Mouse (Mus musculus) heart, postnatal 0 days (tissue): ENCODE measurements around the gene Olfr52. TPM values are rescaled to one million over a fixed set of nuclear protein-coding genes. Genes with fewer than 3 reads are reported as not detected.
"Not testable (repeated sequence)": the region's sequence is repeated elsewhere in the genome, so short reads cannot be mapped to it uniquely, and the experiment has no call there.

Experiments
- ATAC-seq: fragments of 200-750 bp; cut with Nextera tagmentation; 2 replicates; pipeline ENCODE4 v1.8.0; 2017; ENCODE audit warnings: low read depth, moderate number of reproducible peaks, moderate library complexity; ENCODE audit not compliant: insufficient read depth
- DNase-seq: peaks from one replicate; pipeline ENCODE4 v3.0.0-alpha.2; 2016; ENCODE audit warnings: low spot score
- H3K27ac ChIP-seq: fragments of 300-500 bp; sonication (generic); 2 replicates; pipeline ENCODE4 v1.5.1; 2014; ENCODE audit warnings: low read depth, mild to moderate bottlenecking
- H3K27me3 ChIP-seq: fragments of 300-500 bp; sonication (generic); 2 replicates; pipeline ENCODE4 v1.6.1; 2014; ENCODE audit warnings: low read length, mixed read lengths; ENCODE audit not compliant: control insufficient read depth, insufficient read depth
- H3K36me3 ChIP-seq: fragments of 300-500 bp; sonication (generic); replicated peaks from 2 replicates; pipeline ENCODE4 v1.6.1; 2014; ENCODE audit warnings: low read length, mixed read lengths; ENCODE audit not compliant: control insufficient read depth, insufficient read depth
- H3K4me1 ChIP-seq: fragments of 300-500 bp; sonication (generic); 2 replicates; pipeline ENCODE4 v1.6.1; 2014; ENCODE audit warnings: antibody characterized with exemption; ENCODE audit not compliant: control insufficient read depth, insufficient read depth
- H3K4me2 ChIP-seq: fragments of 300-500 bp; sonication (generic); 2 replicates; pipeline ENCODE4 v1.6.1; 2014; ENCODE audit warnings: low read depth, mild to moderate bottlenecking, low read length, moderate library complexity
- H3K4me3 ChIP-seq: fragments of 300-500 bp; sonication (generic); 2 replicates; pipeline ENCODE4 v1.5.1; 2014; ENCODE audit warnings: low read depth, low read length
- H3K9ac ChIP-seq: fragments of 300-500 bp; sonication (generic); replicated peaks from 2 replicates; pipeline ENCODE4 v1.6.1; 2014; ENCODE audit warnings: low read depth, low read length, mixed read lengths
- H3K9me3 ChIP-seq: fragments of 300-500 bp; sonication (generic); replicated peaks from 2 replicates; pipeline ENCODE4 v1.6.1; 2016; ENCODE audit warnings: low read length; ENCODE audit not compliant: control insufficient read depth
- CTCF ChIP-seq: IDR thresholded peaks from 2 replicates; pipeline ENCODE4 v1.5.1; 2016; ENCODE audit warnings: antibody characterized with exemption, control low read depth, low read depth
- EP300 ChIP-seq: IDR thresholded peaks from 2 replicates; pipeline ENCODE4 v1.6.1; 2016; ENCODE audit warnings: antibody characterized with exemption, low read depth
- WGBS: fragments of 180-500 bp; shearing (Covaris S2); extraction: QIAGEN DNeasy Blood & Tissue Kit; methylation state at CpG from one replicate; pipeline ENCODE4 v1.1.7; 2014; 5-methylcytosine and 5-hydroxymethylcytosine counted together
- polyA plus RNA-seq: library from polyadenylated mRNA; unstranded; fragments of >200 nt; fragmentation: Nextera tagmentation; extraction: Ambion mirVana; gene quantifications from 2 replicates; pipeline ENCODE4 v1.2.1, GENCODE M21; 2015
- total RNA-seq: library from RNA; depleted of rRNA; stranded (reverse); fragments of >200 nt; gene quantifications from 2 replicates; pipeline ENCODE4 v1.2.3, GENCODE M21; 2014; ENCODE audit warnings: low replicate concordance; rRNA removed

The Olfr52 gene
- total and polyA plus RNA-seq, 2 experiments from 2014 or later: not detected

DNA sequence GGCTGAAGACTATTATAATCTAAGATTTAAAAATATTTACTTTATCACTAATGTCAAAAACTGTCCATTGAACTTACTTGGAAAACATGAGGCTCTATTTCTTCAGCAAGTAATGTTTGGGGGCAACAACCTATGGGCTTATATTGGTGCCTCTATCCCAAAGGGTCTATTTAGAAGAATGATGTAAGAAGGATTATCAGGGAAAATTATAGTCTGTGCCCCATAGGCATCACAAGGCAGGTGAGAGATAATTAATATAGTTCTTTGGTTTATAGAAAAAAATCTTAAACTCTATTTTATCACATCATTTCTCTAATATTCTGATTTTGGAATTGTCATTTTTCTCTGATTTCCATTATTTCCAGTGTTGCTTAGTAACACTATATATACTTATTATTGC is 7.8 kb downstream of the Olfr52 start, which contains the start of gene Olfr1044:
Olfr1044 (minus strand) TSS at position 101 of the 400 bp plus-strand sequence.
- no peak for TF ChIP-seq CTCF
- TF ChIP-seq EP300: no peak
- ATAC-seq: no peak
- no peaks in the 10 kb centered on the region for H3K27me3 ChIP-seq
- no peak within 1 kb of the TSS for H3K4me2 ChIP-seq
- no peak within 1 kb of the TSS for H3K4me3 ChIP-seq
- H3K27ac ChIP-seq: no peak within 1 kb of the TSS
- H3K9ac ChIP-seq: no peak within 1 kb of the TSS
- H3K36me3 ChIP-seq: no peaks in the 10 kb centered on the region
- H3K4me1 ChIP-seq: no peaks in the 10 kb centered on the region
- no peak for DNase-seq
- no peaks in the 10 kb centered on the region for H3K9me3 ChIP-seq

DNA sequence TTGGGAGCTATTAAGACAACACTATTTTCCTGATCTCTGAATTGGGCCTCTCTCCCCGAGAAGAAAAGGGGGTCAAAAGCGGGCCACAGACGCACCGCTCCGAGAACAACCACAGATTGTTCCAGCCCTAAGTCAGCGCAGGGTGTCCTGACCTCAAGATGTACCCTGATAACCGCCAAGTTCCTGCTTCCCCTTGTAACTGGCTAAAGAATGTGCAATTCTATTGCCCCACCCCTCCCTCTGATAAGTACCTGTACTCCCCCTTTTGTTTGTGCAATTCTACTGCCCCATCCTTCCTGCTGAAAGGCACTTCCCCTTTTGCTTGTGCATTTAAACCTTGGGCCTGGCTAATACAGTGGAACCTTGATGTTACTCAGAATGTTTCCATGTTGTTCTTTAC is 10.1 kb downstream of the Olfr52 start:
- not testable (repeated sequence) for H3K4me1 ChIP-seq, H3K4me3 ChIP-seq

GRCm38 (mm10) chr2:86167422-86167821 is 18.1 kb downstream of the Olfr52 start, which contains the start of gene Olfr1043:
TSS of gene Olfr1043 (minus strand) at chr2:86167522.
- Histone ChIP-seq H3K4me3 (no peak within 1 kb of the TSS), H3K9ac (no peak within 1 kb of the TSS), H3K36me3 (no peaks in the 10 kb centered on the region), H3K4me1 (no peaks in the 10 kb centered on the region), H3K27ac (no peak within 1 kb of the TSS), H3K9me3 (no peaks in the 10 kb centered on the region), H3K4me2 (no peak within 1 kb of the TSS), H3K27me3 (no peaks in the 10 kb centered on the region)
- DNase-seq: no peak
- no peak for TF ChIP-seq EP300
- no peak for TF ChIP-seq CTCF
- WGBS: 73% methylated on average over 2 of the region's 2 CpGs
- ATAC-seq: no peak

More for the DNA sequence above, 10.1 kb downstream of the Olfr52 start:
- DNase-seq, ATAC-seq, H3K27me3 ChIP-seq, H3K27ac ChIP-seq, H3K9me3 ChIP-seq, H3K4me2 ChIP-seq, H3K9ac ChIP-seq, H3K36me3 ChIP-seq: not testable (repeated sequence)
- WGBS: 68% methylated on average over 7 of the region's 7 CpGs

DNA sequence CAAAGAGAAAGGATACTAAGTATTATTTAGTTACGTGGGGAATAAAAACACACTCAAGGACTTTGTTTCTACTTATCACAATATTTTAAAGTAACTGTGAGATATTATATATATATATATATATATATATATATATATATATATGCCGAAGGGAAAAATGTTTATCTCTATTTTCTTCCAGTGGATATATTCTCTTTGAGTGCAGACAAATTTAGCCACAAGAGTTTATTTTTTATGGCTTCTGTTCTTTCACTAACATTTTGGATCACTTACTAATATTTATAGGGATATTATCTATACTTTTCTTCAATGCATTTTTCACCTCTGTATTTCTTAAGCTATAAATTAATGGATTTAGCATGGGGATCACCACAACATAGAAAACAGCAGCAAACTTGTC is 23.7 kb downstream of the Olfr52 start, which contains the start of gene Olfr1042:
Olfr1042 (minus strand) TSS at position 101 of the 400 bp plus-strand sequence.
- H3K27ac ChIP-seq: no peak within 1 kb of the TSS
- TF ChIP-seq CTCF: no peak
- no peak for TF ChIP-seq EP300
- H3K4me1 ChIP-seq: no peaks in the 10 kb centered on the region
- ATAC-seq: no peak
- H3K27me3 ChIP-seq: no peaks in the 10 kb centered on the region
- no peak within 1 kb of the TSS for H3K4me3 ChIP-seq
- no peaks in the 10 kb centered on the region for H3K36me3 ChIP-seq
- H3K9me3 ChIP-seq: no peaks in the 10 kb centered on the region
- 83% methylated on average over 2 of the region's 2 CpGs for WGBS
- H3K4me2 ChIP-seq: no peak within 1 kb of the TSS
- H3K9ac ChIP-seq: no peak within 1 kb of the TSS
- DNase-seq: no peak

GRCm38 (mm10) chr2:86146632-86147031 is 38.9 kb downstream of the Olfr52 start, which contains the start of gene Olfr1040:
TSS of gene Olfr1040 (minus strand) at chr2:86146732.
- H3K9me3 ChIP-seq: no peaks in the 10 kb centered on the region
- H3K27me3 ChIP-seq: no peaks in the 10 kb centered on the region
- no peaks in the 10 kb centered on the region for H3K4me1 ChIP-seq
- H3K9ac ChIP-seq: no peak within 1 kb of the TSS
- ATAC-seq (no peak), DNase-seq (no peak)
- H3K36me3 ChIP-seq: no peaks in the 10 kb centered on the region
- H3K4me3 ChIP-seq: no peak within 1 kb of the TSS
- H3K27ac ChIP-seq: no peak within 1 kb of the TSS
- no peak within 1 kb of the TSS for H3K4me2 ChIP-seq
- TF ChIP-seq EP300 (no peak), CTCF (no peak)
- WGBS: 59% methylated on average over 1 of the region's 1 CpGs

DNA sequence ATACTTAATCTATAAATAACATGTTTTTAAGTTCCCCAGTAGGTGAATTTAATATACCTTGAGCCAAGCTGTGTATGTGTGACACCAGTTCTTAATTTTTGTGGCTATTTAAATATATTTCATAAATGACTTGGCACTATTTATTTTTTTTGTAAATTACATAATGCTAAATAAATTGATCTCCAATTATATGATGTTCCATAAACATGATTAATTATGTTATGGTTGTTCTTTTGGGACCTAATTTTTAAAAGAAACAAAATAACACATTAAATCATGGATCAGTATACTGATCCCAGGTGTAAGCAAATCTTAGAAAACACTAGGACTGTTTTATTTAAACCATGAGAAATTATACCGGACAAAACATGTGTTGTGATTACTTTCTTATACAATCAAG is 49.7 kb downstream of the Olfr52 start, which contains the start of gene Olfr1039:
Olfr1039 (minus strand) TSS at position 101 of the 400 bp plus-strand sequence.
- no peak within 1 kb of the TSS for H3K27ac ChIP-seq
- H3K27me3 ChIP-seq: no peaks in the 10 kb centered on the region
- no peak within 1 kb of the TSS for H3K4me3 ChIP-seq
- WGBS: 86% methylated on average over 1 of the region's 1 CpGs
- TF ChIP-seq CTCF (no peak), EP300 (no peak)
- no peak within 1 kb of the TSS for H3K9ac ChIP-seq
- H3K4me2 ChIP-seq: no peak within 1 kb of the TSS
- DNase-seq: no peak
- ATAC-seq: no peak
- no peaks in the 10 kb centered on the region for H3K36me3 ChIP-seq
- H3K9me3 ChIP-seq: no peaks in the 10 kb centered on the region
- no peaks in the 10 kb centered on the region for H3K4me1 ChIP-seq

Other genes starting within 250 kb of the Olfr52 start
- not detected in 2 replicates for gene Olfr1028, start 235.2 kb downstream of the Olfr52 start, total RNA-seq
- gene Olfr1028, start 235.2 kb downstream of the Olfr52 start, polyA plus RNA-seq: not detected in 2 replicates
- not detected in 2 replicates for gene Olfr1029, start 211.8 kb downstream of the Olfr52 start, total RNA-seq
- gene Olfr1029, start 211.8 kb downstream of the Olfr52 start, polyA plus RNA-seq: not detected in 2 replicates
- not detected in 2 replicates for gene Olfr1030, start 206.4 kb downstream of the Olfr52 start, total RNA-seq
- not detected in 2 replicates for gene Olfr1030, start 206.4 kb downstream of the Olfr52 start, polyA plus RNA-seq
- gene Olfr1031, start 195.4 kb downstream of the Olfr52 start, total RNA-seq: not detected in 2 replicates
- not detected in 2 replicates for gene Olfr1031, start 195.4 kb downstream of the Olfr52 start, polyA plus RNA-seq
- not detected in 2 replicates for gene Olfr1032, start 180.1 kb downstream of the Olfr52 start, total RNA-seq
- gene Olfr1032, start 180.1 kb downstream of the Olfr52 start, polyA plus RNA-seq: not detected in 2 replicates
- 0.31 and 4.0 TPM in 2 replicates for gene Olfr1033, start 165.1 kb downstream of the Olfr52 start, total RNA-seq
- gene Olfr1033, start 165.1 kb downstream of the Olfr52 start, polyA plus RNA-seq: 4.0 and 5.4 TPM in 2 replicates
- gene Olfr1034, start 139.8 kb downstream of the Olfr52 start, total RNA-seq: 0.35 TPM in 1 of 2 replicates, not detected in the other
- 0.04 and 0.05 TPM in 2 replicates for gene Olfr1034, start 139.8 kb downstream of the Olfr52 start, polyA plus RNA-seq
- not detected in 2 replicates for gene Olfr1036, start 111.7 kb downstream of the Olfr52 start, total RNA-seq
- not detected in 2 replicates for gene Olfr1036, start 111.7 kb downstream of the Olfr52 start, polyA plus RNA-seq
- not detected in 2 replicates for gene Olfr1037, start 98.3 kb downstream of the Olfr52 start, total RNA-seq
- gene Olfr1037, start 98.3 kb downstream of the Olfr52 start, polyA plus RNA-seq: not detected in 2 replicates
- not detected in 2 replicates for gene Olfr1039, start 49.8 kb downstream of the Olfr52 start, total RNA-seq
- not detected in 2 replicates for gene Olfr1039, start 49.8 kb downstream of the Olfr52 start, polyA plus RNA-seq
- not detected in 2 replicates for gene Olfr1040, start 39.0 kb downstream of the Olfr52 start, total RNA-seq
- not detected in 2 replicates for gene Olfr1040, start 39.0 kb downstream of the Olfr52 start, polyA plus RNA-seq
- not detected in 2 replicates for gene Olfr1042, start 23.8 kb downstream of the Olfr52 start, total RNA-seq
- gene Olfr1042, start 23.8 kb downstream of the Olfr52 start, polyA plus RNA-seq: not detected in 2 replicates
- not detected in 2 replicates for gene Olfr1043, start 18.2 kb downstream of the Olfr52 start, total RNA-seq
- gene Olfr1043, start 18.2 kb downstream of the Olfr52 start, polyA plus RNA-seq: not detected in 2 replicates
- gene Olfr1044, start 7.9 kb downstream of the Olfr52 start, total RNA-seq: not detected in 2 replicates
- not detected in 2 replicates for gene Olfr1044, start 7.9 kb downstream of the Olfr52 start, polyA plus RNA-seq
- gene Olfr1045, start 17.3 kb upstream of the Olfr52 start, total RNA-seq: not detected in 2 replicates
- not detected in 2 replicates for gene Olfr1045, start 17.3 kb upstream of the Olfr52 start, polyA plus RNA-seq
- not detected in 2 replicates for gene Olfr1046, start 33.6 kb upstream of the Olfr52 start, total RNA-seq
- gene Olfr1046, start 33.6 kb upstream of the Olfr52 start, polyA plus RNA-seq: not detected in 2 replicates
- not detected in 2 replicates for gene Olfr1047, start 45.7 kb upstream of the Olfr52 start, total RNA-seq
- not detected in 2 replicates for gene Olfr1047, start 45.7 kb upstream of the Olfr52 start, polyA plus RNA-seq
- gene Olfr1048, start 54.6 kb upstream of the Olfr52 start, total RNA-seq: not detected in 2 replicates
- not detected in 2 replicates for gene Olfr1048, start 54.6 kb upstream of the Olfr52 start, polyA plus RNA-seq
- gene Olfr1049, start 72.6 kb upstream of the Olfr52 start, total RNA-seq: not detected in 2 replicates
- gene Olfr1049, start 72.6 kb upstream of the Olfr52 start, polyA plus RNA-seq: not detected in 2 replicates
- gene Olfr1051, start 93.4 kb upstream of the Olfr52 start, total RNA-seq: not detected in 2 replicates
- gene Olfr1051, start 93.4 kb upstream of the Olfr52 start, polyA plus RNA-seq: not detected in 2 replicates
- not detected in 2 replicates for gene Olfr1052, start 106.8 kb upstream of the Olfr52 start, total RNA-seq
- not detected in 2 replicates for gene Olfr1052, start 106.8 kb upstream of the Olfr52 start, polyA plus RNA-seq
- gene Olfr1053, start 129.6 kb upstream of the Olfr52 start, total RNA-seq: not detected in 2 replicates
- gene Olfr1053, start 129.6 kb upstream of the Olfr52 start, polyA plus RNA-seq: not detected in 2 replicates
- gene Olfr1054, start 149.8 kb upstream of the Olfr52 start, total RNA-seq: not detected in 2 replicates
- not detected in 2 replicates for gene Olfr1054, start 149.8 kb upstream of the Olfr52 start, polyA plus RNA-seq
- not detected in 2 replicates for gene Olfr1055, start 164.6 kb upstream of the Olfr52 start, total RNA-seq
- not detected in 2 replicates for gene Olfr1055, start 164.6 kb upstream of the Olfr52 start, polyA plus RNA-seq
- gene Olfr1056, start 176.8 kb upstream of the Olfr52 start, total RNA-seq: not detected in 2 replicates
- not detected in 2 replicates for gene Olfr1056, start 176.8 kb upstream of the Olfr52 start, polyA plus RNA-seq
- gene Olfr1057, start 192.7 kb upstream of the Olfr52 start, total RNA-seq: not detected in 2 replicates
- not detected in 2 replicates for gene Olfr1057, start 192.7 kb upstream of the Olfr52 start, polyA plus RNA-seq
- gene Olfr1058, start 202.9 kb upstream of the Olfr52 start, total RNA-seq: not detected in 2 replicates
- gene Olfr1058, start 202.9 kb upstream of the Olfr52 start, polyA plus RNA-seq: not detected in 2 replicates
- gene Olfr1061, start 228.4 kb upstream of the Olfr52 start, total RNA-seq: not detected in 2 replicates
- not detected in 2 replicates for gene Olfr1061, start 228.4 kb upstream of the Olfr52 start, polyA plus RNA-seq
- gene Olfr1062, start 241.1 kb upstream of the Olfr52 start, total RNA-seq: not detected in 2 replicates
- not detected in 2 replicates for gene Olfr1062, start 241.1 kb upstream of the Olfr52 start, polyA plus RNA-seq